Mouse (Mus musculus) right cerebral cortex, postnatal 25 days (tissue): ENCODE data around the gene Sh2b1.
"Not testable (repeated sequence)": the region's sequence is repeated elsewhere in the genome, so short reads cannot be mapped to it uniquely, and the experiment has no call there.

Experiments used
- DNase-seq: peaks from one replicate; pipeline ENCODE4 v3.0.0; 2022

The Sh2b1 gene

DNA sequence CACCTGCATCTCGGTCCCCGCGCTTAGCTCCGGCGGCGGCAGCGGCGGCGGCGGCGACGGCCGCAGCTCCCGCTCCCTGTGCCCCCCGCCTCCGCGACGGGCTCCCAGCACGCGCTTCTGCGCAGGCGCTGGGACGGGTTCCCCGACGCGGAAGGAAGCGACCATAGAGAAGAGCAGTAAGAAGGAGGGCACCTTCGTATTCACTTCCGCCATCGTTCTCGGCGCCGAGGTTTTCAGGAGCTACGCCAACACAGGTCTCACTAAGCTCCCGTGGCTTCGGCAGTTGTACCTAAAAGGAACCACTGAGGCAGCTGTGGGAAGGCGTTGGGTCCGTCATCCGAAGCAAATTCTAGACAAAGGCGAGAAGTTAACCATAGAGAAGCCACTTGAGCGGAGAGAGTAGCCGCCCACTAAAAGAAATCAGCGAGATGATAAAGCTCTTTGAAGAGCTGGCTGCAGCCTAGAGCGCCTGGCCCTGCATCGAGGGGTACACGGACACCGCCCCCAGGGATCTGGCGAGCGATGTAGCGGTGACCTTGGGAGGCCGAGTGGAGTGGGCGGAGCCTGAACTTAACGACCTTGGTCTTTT is at the start of gene Sh2b1:
Gene Sh2b1 (minus strand): TSS at position 432 of the 589 bp plus-strand sequence.
- DNase-seq = peak; percentile 90

DNA sequence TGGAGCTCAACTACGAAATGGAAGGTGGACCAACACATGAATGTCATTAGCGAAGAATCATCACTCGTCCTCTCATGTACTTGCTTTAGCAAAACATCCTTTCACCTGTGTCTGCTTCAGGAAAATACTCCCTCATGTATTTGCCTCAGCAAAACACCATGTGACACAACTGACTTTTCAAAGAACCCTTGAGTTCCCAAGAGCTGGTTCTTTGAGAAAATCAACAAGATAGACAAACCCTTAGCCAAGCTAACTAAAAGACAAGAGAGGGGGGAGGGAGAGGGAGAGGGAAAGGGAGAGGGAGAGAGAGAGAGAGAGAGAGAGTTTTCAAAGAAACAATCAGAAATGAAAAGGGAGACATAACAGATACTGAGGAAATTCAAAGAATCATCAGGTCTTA is 48.1 kb upstream of the Sh2b1 start:
- DNase-seq = no peak

- DNase-seq = no peak
Observed at GRCm38 (mm10) chr7:126519513-126519912, 44.3 kb upstream of the Sh2b1 start.

DNA sequence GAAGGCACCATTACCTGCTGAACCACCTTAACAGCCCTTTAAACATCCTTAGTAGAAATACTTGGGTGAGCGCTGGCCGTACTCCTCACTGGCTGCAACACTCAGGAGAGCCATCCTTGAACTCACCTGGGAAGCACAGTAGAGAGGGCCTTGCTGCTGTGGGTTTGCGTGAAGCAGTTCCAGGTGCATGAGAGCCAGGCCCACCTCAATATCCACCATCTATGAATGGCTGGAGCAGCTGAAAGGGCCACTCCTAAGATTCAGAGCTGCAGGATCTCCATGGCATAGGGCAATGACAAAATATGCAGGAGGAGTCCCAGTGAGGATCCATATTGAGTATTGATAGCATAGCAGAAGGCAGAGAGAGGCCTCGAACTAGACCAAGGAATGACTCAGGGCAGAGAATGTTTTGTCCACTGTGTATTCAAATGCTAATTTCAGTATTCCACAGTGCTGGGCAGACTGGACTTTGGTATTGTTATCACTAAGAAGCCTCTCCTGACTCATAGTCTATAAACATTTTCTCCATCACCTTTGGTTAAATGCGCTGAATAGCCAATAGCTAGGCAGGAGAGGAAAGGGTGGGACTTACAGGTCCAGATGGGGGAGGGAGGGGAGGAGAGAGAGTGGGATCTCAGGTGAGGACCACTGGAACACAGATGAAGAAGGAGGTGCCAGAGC is 43.2 kb upstream of the Sh2b1 start:
- DNase-seq = no peak

DNA sequence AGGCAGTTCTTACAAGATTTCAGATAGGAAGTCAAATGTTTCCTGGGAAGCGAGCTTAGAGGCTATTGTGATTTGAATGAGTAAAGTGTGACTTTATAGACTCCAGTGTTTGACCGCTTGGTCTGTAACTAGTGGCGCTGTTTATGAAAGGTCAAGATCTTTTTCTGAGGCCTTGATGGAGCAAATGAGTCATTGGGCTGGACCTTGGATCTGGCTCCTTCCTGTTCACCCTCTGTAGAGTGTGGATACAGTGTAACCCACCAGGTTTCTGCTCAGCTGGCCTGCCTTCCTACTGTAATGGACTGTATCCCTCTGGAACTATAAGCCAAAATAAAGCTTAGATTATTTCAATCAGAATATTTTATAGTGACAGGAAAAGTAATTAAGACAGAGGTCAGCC is 36.1 kb upstream of the Sh2b1 start:
- no peak for DNase-seq

- no peak for DNase-seq
Observed at GRCm38 (mm10) chr7:126507126-126507778, 32.0 kb upstream of the Sh2b1 start.

DNA sequence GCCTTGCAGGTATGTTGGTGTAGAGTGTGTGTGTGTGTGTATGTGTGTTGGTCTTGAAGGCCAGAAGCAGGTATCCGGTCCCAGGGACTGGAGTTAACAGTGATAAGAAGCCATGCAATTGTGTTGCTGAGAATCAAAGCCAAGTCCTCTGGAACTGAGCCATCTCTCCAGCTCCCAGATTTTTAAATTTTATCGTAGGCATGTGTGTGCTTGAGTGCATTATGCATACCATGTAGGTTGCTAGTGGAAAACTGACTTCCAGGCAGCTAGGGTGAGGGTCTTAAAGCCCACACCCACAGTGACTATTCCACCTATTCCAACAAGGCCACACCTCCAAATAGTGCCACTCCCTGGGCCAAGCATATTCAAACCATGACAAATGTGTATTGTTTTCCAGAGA is 29.7 kb upstream of the Sh2b1 start:
- no peak for DNase-seq

DNA sequence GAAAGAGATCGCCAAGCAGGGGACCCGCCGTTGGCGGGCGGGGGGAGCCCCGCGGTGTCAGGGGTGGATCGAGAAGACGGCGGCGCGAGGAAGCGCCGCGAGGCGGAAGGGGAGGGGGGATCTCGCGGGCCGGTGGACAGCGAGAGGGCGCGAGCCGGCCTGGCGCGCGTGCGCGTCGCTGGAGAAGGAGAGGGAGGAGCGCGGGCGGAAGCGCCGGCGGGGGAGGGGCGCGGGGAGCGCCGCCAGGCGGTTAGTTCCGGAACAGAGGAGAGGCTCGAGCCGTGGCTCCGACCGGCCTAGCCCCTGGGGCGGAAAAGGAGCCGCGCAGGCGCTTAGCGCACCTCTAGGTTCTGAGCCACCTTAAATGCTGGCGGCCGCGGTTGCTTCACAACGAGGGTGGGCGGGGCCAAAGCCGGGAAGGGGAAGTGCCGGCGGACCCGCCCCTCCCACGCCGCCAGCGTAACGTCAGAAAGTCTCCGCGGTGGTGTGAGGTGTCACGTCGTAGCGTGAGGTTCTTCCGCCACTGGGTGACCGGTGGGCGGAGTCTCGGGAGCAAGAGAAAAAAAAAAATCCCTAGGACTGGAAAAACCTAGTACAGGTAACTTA is 28.2 kb upstream of the Sh2b1 start, which contains the start of gene Atxn2l:
Gene Atxn2l (minus strand): TSS at position 165 of the 606 bp plus-strand sequence.
- DNase-seq = peak; percentile 98

GRCm38 (mm10) chr7:126502751-126503150 is 27.5 kb upstream of the Sh2b1 start:
- no peak for DNase-seq

DNA sequence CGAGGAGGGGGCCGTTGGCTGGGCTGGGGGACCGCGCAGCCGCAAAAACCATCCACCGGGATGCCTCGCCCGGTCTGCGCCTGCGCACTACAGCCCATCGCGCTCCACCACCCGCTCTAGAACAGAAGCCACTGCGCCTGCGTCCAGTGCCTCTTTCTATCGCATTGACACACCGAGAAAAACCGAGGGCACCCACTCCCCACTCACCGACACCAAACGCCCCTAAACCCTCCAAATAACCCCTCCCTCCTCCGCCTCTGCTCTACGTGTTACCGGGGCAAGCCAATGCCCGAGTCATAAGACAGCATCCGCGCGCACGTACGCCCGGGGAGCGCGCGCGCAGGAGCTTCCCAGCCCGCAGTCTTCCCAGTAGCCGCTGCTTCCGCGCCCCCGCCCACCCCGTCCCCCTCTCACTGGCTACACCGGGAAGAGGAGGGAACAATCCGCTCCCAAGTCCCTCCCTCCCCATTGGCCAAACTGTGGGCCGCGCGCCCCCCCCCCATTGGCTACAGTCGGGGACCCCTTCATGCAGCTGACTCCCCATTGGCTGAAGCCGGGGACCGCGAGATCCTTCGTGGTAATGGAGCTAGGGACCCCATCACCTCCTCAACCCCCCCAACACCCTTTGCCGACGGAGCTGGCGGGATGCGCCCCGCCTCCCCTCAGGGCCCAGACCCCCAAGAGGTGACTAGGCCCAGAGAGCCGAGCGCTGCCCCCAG is 27.0 kb upstream of the Sh2b1 start:
- peak; percentile 94 for DNase-seq

DNA sequence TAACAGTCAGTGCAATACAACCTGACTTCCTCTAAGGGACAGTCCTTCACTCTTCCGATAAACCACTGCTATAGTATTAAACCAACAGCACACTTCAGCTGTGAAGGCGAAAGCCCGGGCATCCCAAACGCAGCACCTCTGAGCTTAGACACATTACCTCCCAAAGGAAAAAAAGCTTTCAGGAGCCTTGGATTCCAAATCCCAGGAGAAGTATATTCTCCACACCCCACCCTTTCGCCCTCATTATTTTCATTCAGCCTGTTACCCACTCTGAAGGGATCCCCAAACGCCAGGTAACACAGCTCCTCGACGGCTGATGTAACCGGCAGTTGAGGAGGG is 26.4 kb upstream of the Sh2b1 start:
- DNase-seq = no peak

GRCm38 (mm10) chr7:126499416-126499815 is 24.2 kb upstream of the Sh2b1 start:
- DNase-seq = no peak

- no peak for DNase-seq
Observed at GRCm38 (mm10) chr7:126497966-126498365, 22.7 kb upstream of the Sh2b1 start.

GRCm38 (mm10) chr7:126496475-126496874 is 21.3 kb upstream of the Sh2b1 start:
- DNase-seq = no peak

DNA sequence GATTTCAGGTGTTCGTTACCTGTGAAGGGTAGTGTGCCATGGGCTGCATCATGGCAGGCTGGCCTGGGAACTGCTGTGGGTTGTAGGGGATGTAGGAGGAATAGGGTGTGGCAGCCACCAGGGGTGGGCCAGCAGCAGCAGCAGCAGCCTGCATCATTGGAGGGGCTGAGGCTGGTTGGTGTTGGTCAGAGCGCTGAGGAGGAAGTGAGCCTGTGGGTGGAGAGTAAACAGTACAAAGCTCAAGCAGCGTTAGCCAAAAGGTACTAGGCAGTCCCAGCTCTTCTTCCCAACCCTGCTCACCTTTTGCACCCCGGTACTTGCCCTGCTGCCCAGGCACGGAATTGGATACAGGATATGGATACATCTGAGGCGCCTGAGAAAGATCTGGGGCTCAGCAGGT is 18.9 kb upstream of the Sh2b1 start:
- DNase-seq = no peak

GRCm38 (mm10) chr7:126491973-126492372 is 16.7 kb upstream of the Sh2b1 start:
- DNase-seq = no peak

DNA sequence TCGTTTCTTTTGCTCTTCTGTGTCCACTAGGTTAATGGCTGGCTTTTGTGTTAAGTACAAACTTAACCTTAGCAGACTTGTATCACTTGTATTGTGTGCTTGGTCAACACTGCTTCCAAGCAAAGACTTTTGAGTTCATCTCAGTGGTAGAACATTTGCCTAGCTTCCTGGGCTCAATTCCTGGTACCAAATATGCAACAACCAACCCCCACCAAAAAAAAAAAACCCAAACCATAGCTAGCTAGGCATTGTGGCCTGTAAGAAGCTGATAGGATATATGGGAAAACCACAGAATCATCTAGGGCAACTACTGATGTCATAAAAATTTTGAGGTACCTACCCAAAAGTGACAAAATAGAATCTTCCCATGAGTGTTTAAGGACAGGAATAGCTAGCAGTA is 15.8 kb upstream of the Sh2b1 start:
- no peak for DNase-seq

- not testable (repeated sequence) for DNase-seq
Observed at GRCm38 (mm10) chr7:126487617-126488385, 12.6 kb upstream of the Sh2b1 start.

DNA sequence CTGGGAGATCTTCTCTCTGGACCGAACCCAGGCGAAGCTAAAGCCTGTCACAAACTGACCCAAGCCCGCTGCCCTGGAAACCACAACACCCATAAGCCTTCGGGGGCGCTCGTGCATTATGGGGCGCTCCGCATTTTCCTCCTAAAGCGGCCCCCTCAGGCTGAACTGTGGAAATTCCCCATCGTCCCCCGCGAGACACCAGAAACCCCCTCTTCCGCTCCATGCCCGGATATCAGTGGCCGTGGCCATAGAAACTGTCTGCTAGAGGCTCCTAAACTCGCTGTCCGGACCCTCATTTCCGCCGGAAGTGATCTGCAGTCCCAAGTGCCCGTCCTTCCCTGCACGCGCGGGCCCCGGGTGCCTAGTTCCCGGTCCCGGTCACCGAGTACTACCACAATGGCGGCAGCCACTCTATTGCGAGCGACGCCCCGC is 11.8 kb upstream of the Sh2b1 start, which contains the start of gene Tufm:
Gene Tufm (plus strand): TSS at position 310 of the 432 bp plus-strand sequence.
- DNase-seq = peak; percentile 98

GRCm38 (mm10) chr7:126482392-126482871 is 7.2 kb upstream of the Sh2b1 start:
- peak; percentile 57 for DNase-seq

GRCm38 (mm10) chr7:126481699-126482098 is 6.5 kb upstream of the Sh2b1 start:
- DNase-seq = no peak

DNA sequence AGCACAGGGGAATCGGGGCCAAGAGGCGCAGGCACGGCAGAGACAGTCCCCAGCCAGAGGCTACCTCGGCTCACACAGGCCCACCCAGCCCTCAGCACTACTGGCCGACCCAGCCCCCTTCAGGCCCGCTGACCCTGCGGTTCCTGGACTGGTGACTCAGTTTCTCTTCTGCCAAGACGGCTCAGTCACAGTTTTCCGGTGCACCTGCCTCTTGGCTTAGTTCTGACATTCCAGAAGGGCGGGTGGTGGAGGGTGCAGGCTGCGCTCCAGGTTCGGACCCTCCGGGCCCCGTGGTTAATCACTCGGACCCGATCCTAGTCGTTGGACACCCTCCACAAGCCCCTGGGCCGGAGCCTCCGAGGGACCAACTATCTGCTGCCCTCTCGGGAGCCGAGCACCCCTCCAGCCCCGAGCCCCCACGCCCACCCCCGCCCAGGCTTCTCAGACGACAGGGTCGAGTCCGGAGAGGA is 703 bp downstream of the Sh2b1 start:
- DNase-seq = no peak
